Mouse (Mus musculus): Measurements from ENCODE around the gene Zfhx3. TPM values are rescaled to one million over a fixed set of nuclear protein-coding genes. Genes with fewer than 3 reads are reported as not detected.

The Zfhx3 gene
- total RNA-seq, 2 experiments from 2014 or later: 3.5 to 5.9 TPM

DNA sequence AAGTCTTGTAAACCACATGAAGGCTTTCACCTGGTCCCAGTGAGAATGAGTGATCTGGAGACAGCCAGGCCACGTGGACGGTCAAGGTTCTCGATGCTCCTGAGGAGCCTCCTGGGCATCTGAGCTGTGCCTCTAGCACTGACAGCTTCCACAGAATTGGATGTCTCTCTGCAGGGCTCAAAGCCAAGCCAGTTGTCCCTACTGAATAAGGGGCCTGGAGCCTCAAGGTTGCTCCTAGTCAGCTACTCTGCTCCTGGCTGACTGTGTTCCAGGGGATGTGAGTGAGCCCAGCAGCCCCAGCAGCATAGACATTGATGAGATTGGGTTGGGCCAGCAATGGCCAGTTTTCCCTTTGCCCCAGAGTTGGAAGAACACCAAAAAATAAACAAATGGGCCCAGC is 927.9 kb downstream of the Zfhx3 start:
- intact Hi-C loops (cut with DNase I): no loop called here

GRCm38 (mm10) chr8:108875722-108876121 is 933.3 kb downstream of the Zfhx3 start:
- no peak for DNase-seq (ENCODE audit: low spot score in 2 of 2)
- intact Hi-C loops (cut with DNase I): no loop called here

More for the DNA sequence above, 927.9 kb downstream of the Zfhx3 start:
- no peak for DNase-seq (ENCODE audit: low spot score in 2 of 2)

DNA sequence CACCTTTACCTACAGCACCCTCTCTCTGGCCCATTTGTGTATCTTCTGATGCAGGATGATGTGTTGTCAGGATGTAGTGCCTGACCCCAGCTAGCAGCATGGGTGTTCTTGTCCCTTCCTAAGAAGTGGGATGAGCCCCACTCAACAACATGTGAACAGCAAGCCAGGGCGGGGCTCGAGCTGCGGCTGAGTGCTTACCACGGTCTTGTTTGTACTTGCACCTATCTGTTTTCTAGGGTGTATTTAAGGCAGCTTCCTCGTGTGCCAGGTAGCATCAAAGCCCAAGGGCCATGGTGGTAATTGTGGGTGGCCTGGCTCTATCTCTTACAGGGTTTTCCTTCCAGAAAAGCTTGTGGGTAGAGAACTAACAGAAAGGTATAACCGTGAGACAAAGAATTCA is 937.7 kb downstream of the Zfhx3 start:
- intact Hi-C loops (cut with DNase I): no loop called here
- no peak for DNase-seq (ENCODE audit: low spot score in 2 of 2)

GRCm38 (mm10) chr8:108881336-108881735 is 938.9 kb downstream of the Zfhx3 start:
- intact Hi-C loops (cut with DNase I): no loop called here
- no peak for DNase-seq (ENCODE audit: low spot score in 2 of 2)

GRCm38 (mm10) chr8:108882073-108882472 is 939.6 kb downstream of the Zfhx3 start:
- no peak for DNase-seq (ENCODE audit: low spot score in 2 of 2)
- intact Hi-C loops (cut with DNase I): no loop called here

DNA sequence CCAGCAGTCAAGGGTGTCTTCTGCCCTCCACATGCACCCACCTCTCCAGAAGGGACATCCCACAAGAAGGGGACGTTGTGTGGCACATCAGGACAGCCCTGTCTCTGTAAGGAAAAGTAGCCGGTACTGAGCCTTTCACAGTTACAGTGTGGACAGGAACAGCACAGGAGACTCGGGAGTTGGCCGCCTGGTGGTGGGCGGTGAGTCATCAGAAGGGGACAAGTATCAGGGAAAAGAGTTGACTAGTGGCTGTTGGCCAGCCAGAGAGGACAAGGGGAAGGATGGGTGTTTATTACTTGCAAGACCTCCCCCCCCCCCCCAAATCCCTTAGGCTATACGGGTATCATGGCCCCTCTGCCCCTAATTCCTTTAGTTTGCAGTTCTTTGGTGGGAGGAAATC is 940.9 kb downstream of the Zfhx3 start:
- intact Hi-C loops (cut with DNase I): no loop called here
- no peak for DNase-seq (ENCODE audit: low spot score in 2 of 2)

DNA sequence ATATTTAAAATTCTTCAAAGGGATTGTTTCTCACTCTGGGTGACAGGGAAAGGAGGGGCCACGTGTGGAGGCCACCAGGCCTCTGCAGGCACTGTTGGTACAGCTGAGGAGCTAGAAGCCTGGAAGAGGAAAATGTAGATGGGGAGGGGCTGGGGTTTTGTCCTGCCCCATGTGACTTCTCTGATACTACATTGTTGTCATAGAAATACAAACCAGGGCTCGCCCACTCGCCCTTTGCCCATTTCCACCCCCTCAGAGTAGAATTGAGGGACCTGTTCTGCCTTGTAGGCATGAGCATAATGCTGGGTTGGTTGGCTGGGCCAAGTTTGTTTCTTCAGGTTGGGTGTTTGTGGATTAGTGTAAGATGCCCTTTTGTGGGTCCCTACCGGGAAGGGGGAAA is 942.5 kb downstream of the Zfhx3 start:
- no peak for DNase-seq (ENCODE audit: low spot score in 2 of 2)
- intact Hi-C loops (cut with DNase I): loop anchor here (5.0 kb wide), 1 partner anchor 532 kb away; no protein-coding TSS in a partner anchor

- DNase-seq (ENCODE audit: low spot score in 2 of 2): no peak
- intact Hi-C loops (cut with DNase I): loop anchor here (5.0 kb wide), 1 partner anchor 532 kb away; no protein-coding TSS in a partner anchor
Measured at GRCm38 (mm10) chr8:108885450-108885849, 943.0 kb downstream of the Zfhx3 start.

DNA sequence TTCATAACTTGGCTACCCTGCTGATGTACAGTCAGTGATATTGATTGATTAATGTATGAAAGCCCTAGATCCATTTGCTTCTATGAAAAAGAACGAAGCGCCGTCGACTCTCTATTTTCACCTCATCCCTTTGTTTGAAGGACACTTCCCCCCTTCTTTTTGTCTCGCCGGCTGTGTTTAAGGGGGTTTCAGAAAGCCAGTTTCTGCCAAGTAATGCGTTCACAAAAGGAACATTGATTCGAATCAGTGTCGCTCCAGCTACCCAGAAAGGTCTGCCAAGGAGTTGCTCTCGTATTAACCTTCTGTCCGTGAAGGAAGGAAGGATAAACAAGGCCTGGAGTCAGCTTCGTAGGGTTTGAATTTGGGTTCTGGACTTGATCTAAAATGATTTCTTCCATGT is 943.4 kb downstream of the Zfhx3 start:
- intact Hi-C loops (cut with DNase I): loop anchor here (2.0 to 5.0 kb wide), 2 partner anchors 25 to 531 kb away; no protein-coding TSS in a partner anchor
- no peak for DNase-seq (ENCODE audit: low spot score in 2 of 2)

DNA sequence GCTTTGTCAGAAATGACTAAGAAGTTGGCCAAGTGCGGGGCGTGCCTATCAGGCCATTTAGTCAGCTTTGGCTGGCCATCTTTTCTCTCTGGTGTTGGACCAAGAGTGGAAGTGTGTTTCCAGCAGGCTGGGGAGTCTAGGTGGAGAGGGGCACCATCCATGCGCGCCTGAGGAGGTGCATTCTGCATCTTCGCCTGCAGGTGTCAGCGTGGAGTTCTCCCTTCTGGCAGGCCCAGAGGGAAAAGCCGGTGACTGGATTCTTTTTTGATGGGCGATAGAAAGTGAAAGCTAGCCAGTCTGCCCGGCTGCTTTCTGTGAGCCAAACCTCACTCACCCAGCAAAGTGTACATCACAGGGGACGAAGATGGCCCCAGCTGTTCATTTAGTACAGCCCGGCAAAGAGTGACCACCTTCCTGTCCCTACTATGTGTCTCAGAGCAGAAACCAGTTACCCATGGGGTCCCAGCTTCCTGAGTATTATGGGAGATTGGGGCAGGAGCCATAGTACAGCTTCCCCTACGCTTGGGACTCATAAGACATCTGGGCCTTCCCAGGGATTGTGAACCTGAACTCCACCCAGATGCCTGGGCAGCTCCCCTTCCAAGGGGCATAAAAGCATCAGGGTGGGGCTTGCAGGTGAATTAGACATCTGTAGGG is 944.3 kb downstream of the Zfhx3 start:
- peak; percentile 77 to 80 for DNase-seq (ENCODE audit: low spot score in 2 of 2)
- intact Hi-C loops (cut with DNase I): loop anchor here (2.0 to 5.0 kb wide), 2 partner anchors 24 to 531 kb away; no protein-coding TSS in a partner anchor

GRCm38 (mm10) chr8:108887256-108887615 is 944.8 kb downstream of the Zfhx3 start:
- DNase-seq (ENCODE audit: low spot score in 2 of 2): no peak
- intact Hi-C loops (cut with DNase I): loop anchor here (2.0 to 5.0 kb wide), 2 partner anchors 24 to 530 kb away; no protein-coding TSS in a partner anchor

DNA sequence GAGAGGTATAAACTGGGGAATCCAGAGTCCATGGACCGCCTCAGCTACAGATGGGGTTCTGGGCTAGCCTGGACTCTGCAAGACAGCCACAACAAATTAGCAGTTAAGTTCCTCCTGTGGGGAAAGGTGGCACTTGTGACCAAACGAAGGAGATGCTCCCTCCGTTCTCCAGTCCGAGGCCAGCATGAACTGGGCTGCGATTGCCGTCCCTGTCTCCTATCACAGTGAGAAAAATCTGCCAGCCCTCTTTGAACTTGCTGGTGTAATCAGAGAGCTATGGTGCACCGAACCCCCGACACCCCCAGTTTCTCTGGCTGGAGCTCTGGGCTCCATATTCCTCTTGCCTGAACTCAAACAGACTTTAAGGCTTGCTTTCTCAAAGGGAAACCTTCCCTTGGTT is 945.4 kb downstream of the Zfhx3 start:
- intact Hi-C loops (cut with DNase I): loop anchor here (2.0 to 5.0 kb wide), 2 partner anchors 23 to 529 kb away; no protein-coding TSS in a partner anchor
- no peak for DNase-seq (ENCODE audit: low spot score in 2 of 2)

DNA sequence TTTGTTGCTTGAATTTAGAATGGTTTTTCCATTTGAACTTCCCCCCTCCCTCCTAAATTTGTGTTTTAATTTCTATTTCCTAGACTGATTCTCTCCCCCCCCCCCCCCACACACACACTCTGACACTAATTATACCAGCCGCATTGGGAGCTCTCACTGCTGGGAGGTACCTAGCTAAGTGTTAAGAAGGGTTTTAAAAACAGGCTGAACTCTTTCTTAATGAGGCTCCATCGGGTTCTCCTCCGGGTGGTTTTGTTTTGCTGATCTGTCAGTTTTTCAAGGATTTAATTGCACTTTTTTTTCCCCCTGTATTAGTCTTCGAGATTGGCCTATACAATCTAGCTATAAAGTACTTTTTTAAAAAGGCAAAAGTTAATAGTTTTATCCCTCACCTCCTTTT is 946.5 kb downstream of the Zfhx3 start:
- DNase-seq (ENCODE audit: low spot score in 2 of 2): no peak
- intact Hi-C loops (cut with DNase I): loop anchor here (5.0 kb wide), 1 partner anchor 528 kb away; no protein-coding TSS in a partner anchor

DNA sequence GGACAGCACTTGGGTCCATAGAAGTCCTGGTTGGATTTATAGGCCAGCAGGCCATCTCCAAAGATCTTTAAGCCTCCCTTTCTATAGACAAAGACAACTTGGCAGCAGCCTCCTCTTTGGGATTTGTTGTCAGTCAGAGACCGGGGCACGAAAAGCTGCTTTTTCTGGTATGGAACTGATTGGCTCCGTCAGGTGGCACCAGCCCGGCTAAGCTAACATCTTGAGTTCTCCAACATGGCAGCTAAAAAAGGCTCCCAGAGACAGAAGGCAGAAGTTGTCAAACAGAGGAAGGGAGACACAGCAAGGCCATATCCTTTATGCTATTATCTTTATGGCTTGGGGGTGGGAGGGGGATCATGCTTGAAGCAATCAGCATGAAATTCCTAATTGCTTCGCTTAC is 947.0 kb downstream of the Zfhx3 start:
- DNase-seq (ENCODE audit: low spot score in 2 of 2): no peak
- intact Hi-C loops (cut with DNase I): loop anchor here (5.0 kb wide), 1 partner anchor 528 kb away; no protein-coding TSS in a partner anchor

GRCm38 (mm10) chr8:108894287-108894686 is 951.8 kb downstream of the Zfhx3 start:
- DNase-seq (ENCODE audit: low spot score in 2 of 2): no peak
- intact Hi-C loops (cut with DNase I): no loop called here

DNA sequence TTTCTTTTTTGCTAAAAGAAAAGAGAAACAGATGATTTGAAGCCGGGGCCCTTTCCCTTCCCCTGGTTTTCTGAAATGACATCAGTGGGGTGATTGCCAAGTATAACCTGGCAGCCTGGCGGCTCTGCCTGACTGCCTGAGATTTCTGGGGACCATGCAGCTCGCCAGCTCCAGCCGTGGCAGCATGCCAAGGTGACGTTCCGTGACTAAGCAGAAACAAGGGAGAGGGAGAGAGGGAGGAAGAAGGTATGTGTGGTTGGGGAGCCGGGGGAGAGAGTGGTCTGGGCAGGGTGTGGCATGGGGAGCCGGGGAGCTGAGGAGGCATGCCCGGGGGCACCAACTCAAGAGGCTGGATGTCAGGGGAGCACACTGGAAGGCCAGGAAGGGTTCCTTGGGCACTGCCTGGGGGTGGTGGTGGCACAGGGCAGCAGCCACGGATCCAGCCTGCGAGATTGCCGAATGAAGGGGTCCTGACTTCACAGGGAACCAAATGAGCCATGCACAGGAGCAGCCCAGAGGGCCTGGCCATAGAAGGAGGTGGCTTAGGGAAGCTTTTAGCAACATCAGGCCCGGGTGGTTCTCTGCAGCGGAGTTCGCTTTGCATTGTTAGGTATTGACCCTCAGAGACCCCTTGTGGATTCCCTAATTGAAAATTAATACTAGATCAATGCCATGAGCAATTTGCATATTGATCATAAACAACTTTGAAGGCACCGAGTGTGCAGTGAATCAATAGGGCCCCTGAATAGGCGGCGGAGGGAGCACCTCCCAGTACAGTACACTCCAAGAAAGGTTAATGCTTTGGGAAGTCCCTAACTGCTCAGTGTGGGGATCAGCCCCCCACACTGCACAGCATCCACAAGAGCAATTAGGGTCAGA is 954.3 kb downstream of the Zfhx3 start:
- intact Hi-C loops (cut with DNase I): no loop called here
- DNase-seq (ENCODE audit: low spot score in 2 of 2): peak; percentile 41 to 70

GRCm38 (mm10) chr8:108897347-108898100 is 955.1 kb downstream of the Zfhx3 start:
- intact Hi-C loops (cut with DNase I): no loop called here
- DNase-seq (ENCODE audit: low spot score in 2 of 2): no peak

DNA sequence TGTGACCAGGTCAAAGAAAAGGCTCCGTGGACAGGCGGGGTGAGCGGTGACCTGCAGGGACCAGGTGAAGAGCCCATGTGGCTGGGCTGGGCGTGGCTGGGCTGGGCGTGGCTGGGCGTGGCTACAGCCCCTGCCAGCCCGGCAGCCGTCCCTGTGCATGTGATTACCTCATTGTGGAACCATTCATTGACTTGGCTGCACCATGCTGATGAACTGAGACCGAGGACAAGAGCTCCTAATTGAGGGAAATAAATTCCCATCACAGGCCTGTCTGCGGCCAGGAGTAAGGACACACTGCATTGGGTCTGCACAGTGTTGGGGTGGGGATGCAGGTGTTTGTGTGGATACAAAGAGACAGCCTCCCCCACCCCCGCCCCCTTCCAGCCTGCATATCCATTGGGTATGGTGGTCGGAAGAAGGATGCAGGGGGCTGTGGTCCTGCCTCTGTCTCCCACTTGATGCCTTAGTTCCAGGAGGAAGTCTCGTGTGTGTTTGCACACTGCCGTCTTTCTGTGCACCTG is 956.9 kb downstream of the Zfhx3 start:
- intact Hi-C loops (cut with DNase I): no loop called here

GRCm38 (mm10) chr8:108900541-108900940 is 958.1 kb downstream of the Zfhx3 start:
- DNase-seq (ENCODE audit: low spot score in 2 of 2): no peak

More for the DNA sequence above, 956.9 kb downstream of the Zfhx3 start:
- DNase-seq (ENCODE audit: low spot score in 2 of 2): no peak

GRCm38 (mm10) chr8:108901208-108901607 is 958.8 kb downstream of the Zfhx3 start:
- no peak for DNase-seq (ENCODE audit: low spot score in 2 of 2)
- intact Hi-C loops (cut with DNase I): no loop called here

More at GRCm38 (mm10) chr8:108900541-108900940, 958.1 kb downstream of the Zfhx3 start:
- intact Hi-C loops (cut with DNase I): no loop called here

All from left cerebral cortex, postnatal 36 days (tissue).